8 mouse cellular contexts compared by ENCODE assay signal in the genomic region with DNA sequence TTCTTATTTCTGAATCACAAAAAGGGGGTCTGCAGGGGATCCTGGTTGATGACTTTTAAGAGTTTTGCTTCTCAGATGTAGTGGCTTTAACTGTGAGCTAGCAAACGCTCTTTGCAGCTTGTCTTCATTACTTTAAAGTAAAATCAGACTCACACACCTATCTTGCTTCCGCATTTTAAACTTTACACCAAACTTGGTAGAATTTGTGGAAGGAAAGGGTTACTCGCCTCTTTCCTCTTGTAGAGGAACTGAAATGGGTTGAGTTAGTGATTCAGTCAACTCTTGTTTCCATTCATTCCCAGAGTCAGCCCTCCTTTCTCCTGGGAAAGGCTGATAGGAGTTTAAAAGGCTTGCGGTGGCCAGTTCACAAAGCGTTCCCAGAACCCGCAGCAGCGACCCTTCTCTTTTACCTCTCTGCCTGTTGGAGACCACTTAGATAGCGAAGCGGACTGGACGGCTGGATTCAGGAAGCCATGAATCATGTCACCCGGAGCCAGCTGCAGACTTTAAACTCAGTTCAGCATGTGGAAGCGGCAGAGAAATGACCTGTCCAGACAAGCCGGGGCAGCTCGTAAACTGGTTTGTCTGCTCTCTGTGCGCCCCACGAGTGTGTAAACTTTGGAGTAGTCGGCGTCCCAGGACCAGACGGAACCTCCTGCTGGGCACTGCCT. TPM values are rescaled to one million over a fixed set of nuclear protein-coding genes. Genes with fewer than 3 reads are reported as not detected.
DNase-seq lines count a peak whose midpoint lies in the region; ATAC-seq and TF ChIP-seq lines count a peak whose summit lies in the region.

No protein-coding gene starts in this region.

- TF ChIP-seq EP300 in stomach, postnatal 0 days (optimal IDR thresholded peaks at IDR 0.05), result no peak

- peak; percentile 71 for ATAC-seq in intestine, embryonic 14.5 days (replicated peaks; ENCODE audit: low FRiP score, low TSS enrichment, low read depth)
- peak; percentile 48; the same call in 1 of the 2 replicates for ATAC-seq in liver, embryonic 16.5 days (ENCODE audit: low read depth)
- ATAC-seq in stomach, postnatal 0 days (ENCODE audit: low FRiP score, low TSS enrichment), result peak; percentile 88
- no peak; the same call in 1 of the 2 replicates for ATAC-seq in midbrain, embryonic 16.5 days

- 6% methylated on average over 19 of the region's 19 CpGs for WGBS in intestine, embryonic 14.5 days
- 5% methylated on average over 19 of the region's 19 CpGs for WGBS in liver, embryonic 16.5 days (ENCODE audit: insufficient replicate concordance)
- WGBS in stomach, postnatal 0 days, result 4% methylated on average over 19 of the region's 19 CpGs
- 78% methylated on average over 19 of the region's 19 CpGs for WGBS in midbrain, embryonic 16.5 days

- intact Hi-C loops in left cerebral cortex, adult 2 months (cut with DNase I), result loop anchor here (5.0 kb wide), 1 partner anchor 646 kb away; no protein-coding TSS in a partner anchor

- H3K4me1 ChIP-seq in intestine, embryonic 14.5 days (replicated peaks; ENCODE audit: control insufficient read depth, insufficient read depth, low read length), result peaks cover 13% of the 10 kb centered on the region
- no peaks in the 10 kb centered on the region for H3K4me1 ChIP-seq in liver, embryonic 16.5 days (ENCODE audit: control insufficient read depth, low read depth, low read length)
- no peaks in the 10 kb centered on the region for H3K4me1 ChIP-seq in stomach, postnatal 0 days (replicated peaks; ENCODE audit: control insufficient read depth, insufficient read depth)
- peaks cover 4% of the 10 kb centered on the region for H3K4me1 ChIP-seq in midbrain, embryonic 16.5 days (ENCODE audit: control insufficient read depth, insufficient read depth, low read length)

- H3K27ac ChIP-seq in left cerebral cortex, adult 2 months, result peak overlapping the region; percentile 24; the same call in 1 of the 2 replicates
- H3K27ac ChIP-seq in intestine, embryonic 14.5 days (ENCODE audit: low read depth), result peak overlapping the region; percentile 69
- no peak overlapping the region for H3K27ac ChIP-seq in liver, embryonic 16.5 days (ENCODE audit: low read length)
- peak overlapping the region; percentile 78 for H3K27ac ChIP-seq in stomach, postnatal 0 days (replicated peaks)
- H3K27ac ChIP-seq in midbrain, embryonic 16.5 days (ENCODE audit: low read length), result no peak overlapping the region

- DNase-seq in left cerebral cortex, adult 2 months (ENCODE audit: extremely low spot score in 1 of 2, low spot score in 2 of 2), result no peak
- DNase-seq in left cerebral cortex, adult 9 months (ENCODE audit: low spot score in 2 of 2), result no peak
- DNase-seq in gastrocnemius, postnatal 10 days, result peak; percentile 36
- peak; percentile 77 for DNase-seq in intestine, embryonic 14.5 days (ENCODE audit: low spot score)
- peak; percentile 76 for DNase-seq in stomach, postnatal 0 days (ENCODE audit: low spot score)
- no peak for DNase-seq in cerebellum, postnatal 10 days

- H3K9ac ChIP-seq in intestine, embryonic 14.5 days (ENCODE audit: low read length), result peak overlapping the region; percentile 39
- no peak overlapping the region for H3K9ac ChIP-seq in liver, embryonic 16.5 days (ENCODE audit: low read depth, low read length)
- H3K9ac ChIP-seq in stomach, postnatal 0 days (ENCODE audit: low read length), result peak overlapping the region; percentile 51
- H3K9ac ChIP-seq in midbrain, embryonic 16.5 days (ENCODE audit: low read depth, low read length), result no peak overlapping the region

- H3K9me3 ChIP-seq in intestine, embryonic 14.5 days (ENCODE audit: control insufficient read depth, low read length), result no peaks in the 10 kb centered on the region
- no peaks in the 10 kb centered on the region for H3K9me3 ChIP-seq in liver, embryonic 16.5 days (replicated peaks; ENCODE audit: control insufficient read depth, low read length)
- no peaks in the 10 kb centered on the region for H3K9me3 ChIP-seq in stomach, postnatal 0 days (ENCODE audit: control insufficient read depth, low read length)
- H3K9me3 ChIP-seq in midbrain, embryonic 16.5 days (replicated peaks; ENCODE audit: control insufficient read depth, low read length, poor library complexity, severe bottlenecking), result no peaks in the 10 kb centered on the region

- no peak overlapping the region; the same call in 1 of the 2 replicates for H3K4me3 ChIP-seq in left cerebral cortex, adult 2 months
- peak overlapping the region; percentile 37 for H3K4me3 ChIP-seq in intestine, embryonic 14.5 days (ENCODE audit: low read depth, low read length)
- peak overlapping the region; percentile 39 for H3K4me3 ChIP-seq in liver, embryonic 16.5 days (ENCODE audit: low read depth, low read length)
- peak overlapping the region; percentile 41 for H3K4me3 ChIP-seq in stomach, postnatal 0 days (ENCODE audit: low read depth, low read length)
- H3K4me3 ChIP-seq in midbrain, embryonic 16.5 days (ENCODE audit: low read depth, low read length), result no peak overlapping the region

- no peak for TF ChIP-seq CTCF in left cerebral cortex, adult 2 months (IDR thresholded peaks at IDR 0.05)
- TF ChIP-seq CTCF in stomach, postnatal 0 days (IDR thresholded peaks at IDR 0.05; ENCODE audit: low read depth), result no peak

- no peaks in the 10 kb centered on the region for H3K27me3 ChIP-seq in intestine, embryonic 14.5 days (replicated peaks; ENCODE audit: control insufficient read depth, insufficient read depth, low read length)
- no peaks in the 10 kb centered on the region for H3K27me3 ChIP-seq in liver, embryonic 16.5 days (ENCODE audit: control insufficient read depth, insufficient read depth, low read depth, low read length)
- H3K27me3 ChIP-seq in stomach, postnatal 0 days (ENCODE audit: control insufficient read depth, insufficient read depth, low read length), result no peaks in the 10 kb centered on the region
- H3K27me3 ChIP-seq in midbrain, embryonic 16.5 days (ENCODE audit: control insufficient read depth, insufficient read depth, low read depth, low read length), result no peaks in the 10 kb centered on the region

- peak overlapping the region; percentile 60 for H3K4me2 ChIP-seq in intestine, embryonic 14.5 days (ENCODE audit: low read length)
- peak overlapping the region; percentile 41 for H3K4me2 ChIP-seq in liver, embryonic 16.5 days (ENCODE audit: low read depth, low read length)
- H3K4me2 ChIP-seq in stomach, postnatal 0 days (replicated peaks; ENCODE audit: low read depth), result peak overlapping the region; percentile 60
- H3K4me2 ChIP-seq in midbrain, embryonic 16.5 days (ENCODE audit: low read length), result no peak overlapping the region

- no peaks in the 10 kb centered on the region for H3K36me3 ChIP-seq in intestine, embryonic 14.5 days (ENCODE audit: control insufficient read depth, insufficient read depth, low read length)
- no peaks in the 10 kb centered on the region for H3K36me3 ChIP-seq in liver, embryonic 16.5 days (ENCODE audit: control insufficient read depth, insufficient read depth)
- H3K36me3 ChIP-seq in stomach, postnatal 0 days (ENCODE audit: control insufficient read depth, insufficient read depth, low read length), result no peaks in the 10 kb centered on the region
- H3K36me3 ChIP-seq in midbrain, embryonic 16.5 days (ENCODE audit: control insufficient read depth, insufficient read depth, low read length), result no peaks in the 10 kb centered on the region

RNA-seq across cellular contexts. Expression of gene Fam198b, which starts 1.5 kb away (rescaled TPM):
- 1 to 10 TPM; 7.3 to 8.5 TPM for total RNA-seq in left cerebral cortex, adult 2 months (2021)
- 10 to 100 TPM; 39.2 to 52.3 TPM for total RNA-seq in gastrocnemius, postnatal 10 days (2021)
- polyA plus RNA-seq in intestine, embryonic 14.5 days (2014; fragmentation: Nextera tagmentation; extraction: Ambion mirVana), result 9.1 and 10.8 TPM in 2 replicates
- 0.83 and 0.88 TPM in 2 replicates for polyA plus RNA-seq in liver, embryonic 16.5 days (2015; fragmentation: Nextera tagmentation; extraction: Ambion mirVana)
- 7.9 and 8.6 TPM in 2 replicates for polyA plus RNA-seq in stomach, postnatal 0 days (2015; fragmentation: Nextera tagmentation; extraction: Ambion mirVana)
- 0.59 and 0.80 TPM in 2 replicates for polyA plus RNA-seq in midbrain, embryonic 16.5 days (2015; fragmentation: Nextera tagmentation; extraction: Ambion mirVana)

RNA-seq across cellular contexts. Expression of gene Tmem144, which starts 33.2 kb away (rescaled TPM):
- 10 to 100 TPM; 10.5 to 12.0 TPM for total RNA-seq in left cerebral cortex, adult 2 months (2021)
- total RNA-seq in gastrocnemius, postnatal 10 days (2021), result 1 to 10 TPM; 1.1 to 3.3 TPM
- polyA plus RNA-seq in intestine, embryonic 14.5 days (2014; fragmentation: Nextera tagmentation; extraction: Ambion mirVana), result 4.7 and 5.5 TPM in 2 replicates
- polyA plus RNA-seq in liver, embryonic 16.5 days (2015; fragmentation: Nextera tagmentation; extraction: Ambion mirVana), result 2.2 and 2.4 TPM in 2 replicates
- 1.7 and 2.2 TPM in 2 replicates for polyA plus RNA-seq in stomach, postnatal 0 days (2015; fragmentation: Nextera tagmentation; extraction: Ambion mirVana)
- polyA plus RNA-seq in midbrain, embryonic 16.5 days (2015; fragmentation: Nextera tagmentation; extraction: Ambion mirVana), result 1.2 and 1.3 TPM in 2 replicates

Comparison
In these comparisons a context has a peak if more than half of its experiments do, and no peak if none do; other contexts are left out.
1. DNase-seq: peak in gastrocnemius, postnatal 10 days (single experiment), intestine, embryonic 14.5 days (single experiment) and stomach, postnatal 0 days (single experiment); none in left cerebral cortex, adult 2 months (0 of 2), left cerebral cortex, adult 9 months (0 of 2) and cerebellum, postnatal 10 days (0 of 2).
2. H3K27ac ChIP-seq: peak in left cerebral cortex, adult 2 months (single experiment), intestine, embryonic 14.5 days (single experiment) and stomach, postnatal 0 days (single experiment); none in liver, embryonic 16.5 days (single experiment) and midbrain, embryonic 16.5 days (single experiment).
3. H3K4me3 ChIP-seq: peak in intestine, embryonic 14.5 days (single experiment), liver, embryonic 16.5 days (single experiment) and stomach, postnatal 0 days (single experiment); none in left cerebral cortex, adult 2 months (single experiment) and midbrain, embryonic 16.5 days (single experiment).
4. H3K9ac ChIP-seq: peak in intestine, embryonic 14.5 days (single experiment) and stomach, postnatal 0 days (single experiment); none in liver, embryonic 16.5 days (single experiment) and midbrain, embryonic 16.5 days (single experiment).